Mouse (Mus musculus): ENCODE measurements at regions not wholly inside any gene's neighbourhood (a gene's known extent, or its start where the extent isn't known, plus 50 kb on each side); places are given as distances from the start of the nearest gene placed in this dataset.
A peak's percentile ranks its signal among the peaks of the same experiment; 100 is the strongest.

DNA sequence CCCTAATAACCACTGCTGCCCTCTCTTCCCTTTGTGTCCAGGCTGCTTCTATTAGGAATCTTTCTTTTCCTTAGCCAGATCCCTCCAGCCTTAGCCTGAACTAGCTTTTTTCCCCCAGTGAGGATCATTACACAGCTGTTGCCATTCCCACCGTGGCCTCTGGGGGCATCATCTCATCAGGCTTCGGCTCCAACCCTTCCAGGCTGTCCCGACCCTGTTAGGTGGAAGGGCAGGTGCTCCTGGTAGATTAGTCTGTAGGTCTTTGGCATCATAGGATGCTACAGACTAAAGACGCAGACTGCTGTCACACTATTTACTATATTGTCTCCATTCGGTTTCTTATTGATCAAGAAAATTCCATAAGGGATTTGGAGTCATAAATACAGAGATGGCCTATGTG, 112.7 kb upstream of the Spon1 start:
- H3K4me1 ChIP-seq (ENCODE audit: control insufficient read depth, insufficient read depth, low read length), result no peaks in the 10 kb centered on the region
- H3K4me3 ChIP-seq (replicated peaks; ENCODE audit: extremely low read depth, low read depth, low read length), result no peak overlapping the region
- TF ChIP-seq POLR2A (IDR thresholded peaks at IDR 0.05; ENCODE audit: borderline replicate concordance, extremely low read depth, low read depth, low read length) (no peak), CTCF (IDR thresholded peaks at IDR 0.05; ENCODE audit: insufficient read depth, low read length) (peak; percentile 76)
- DNase-seq, result peak; percentile 48
- 28% methylated on average over 5 of the region's 5 CpGs for WGBS

DNA sequence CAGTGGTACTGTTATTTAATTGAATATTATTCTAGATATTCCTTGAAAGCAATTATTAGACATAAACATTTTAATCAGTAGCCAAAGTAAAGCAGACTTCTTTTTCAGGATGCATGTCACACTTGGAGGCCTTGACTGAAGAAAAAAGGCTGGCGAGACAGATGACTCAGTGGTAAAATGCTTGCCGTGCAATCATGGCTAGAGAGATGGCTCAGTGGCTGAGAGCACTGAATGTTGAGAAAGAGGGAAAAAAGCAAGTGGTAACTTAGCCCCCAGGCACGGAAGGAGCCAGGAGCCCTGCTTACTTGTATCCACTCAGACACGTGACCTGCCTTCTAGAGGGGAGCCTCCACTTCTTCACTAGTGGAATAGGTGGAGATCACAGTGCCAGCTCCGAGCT, 110.5 kb upstream of the Spon1 start:
- no peak overlapping the region for H3K4me3 ChIP-seq (replicated peaks; ENCODE audit: extremely low read depth, low read depth, low read length)
- no peak for DNase-seq
- 73% methylated on average over 5 of the region's 5 CpGs for WGBS
- TF ChIP-seq CTCF (IDR thresholded peaks at IDR 0.05; ENCODE audit: insufficient read depth, low read length) (no peak), POLR2A (IDR thresholded peaks at IDR 0.05; ENCODE audit: borderline replicate concordance, extremely low read depth, low read depth, low read length) (no peak)
- no peaks in the 10 kb centered on the region for H3K4me1 ChIP-seq (ENCODE audit: control insufficient read depth, insufficient read depth, low read length)

DNA sequence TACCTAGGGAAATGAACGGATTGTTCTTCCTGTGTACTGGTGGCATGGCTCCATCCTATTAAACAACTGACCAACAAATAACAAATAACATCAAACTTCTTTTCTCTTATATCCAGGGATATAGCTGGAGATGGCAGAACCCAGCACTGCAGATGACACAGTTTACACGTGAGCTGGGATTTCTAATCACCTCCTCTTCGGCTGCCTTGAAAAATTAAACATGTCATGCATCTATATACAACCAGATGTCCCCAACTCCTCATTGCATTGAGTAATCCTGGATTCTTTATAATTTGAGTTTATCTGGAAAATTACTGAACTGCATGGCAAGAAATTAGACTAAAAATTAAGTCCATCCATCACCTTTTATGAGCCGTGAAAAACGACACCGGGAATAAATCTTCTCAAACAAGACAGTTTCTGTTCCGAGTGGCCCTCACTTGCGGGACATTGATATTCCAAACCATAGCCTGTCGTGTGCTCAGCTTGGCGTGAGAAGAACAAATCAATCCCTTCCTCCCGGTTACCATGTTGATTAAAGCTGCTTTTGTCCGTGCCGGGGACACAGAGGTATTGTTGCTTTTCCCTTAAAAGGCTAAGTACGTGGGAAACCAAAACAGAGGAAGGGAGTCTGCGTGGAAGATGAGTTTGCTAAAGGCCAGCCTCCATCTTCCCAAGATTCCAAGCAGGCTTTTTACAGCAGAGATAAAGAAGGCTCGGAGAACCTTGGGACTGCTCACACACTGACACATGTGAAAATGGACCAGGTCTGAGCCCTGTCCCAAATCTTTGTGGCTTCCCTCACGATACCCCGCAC, 92.8 kb upstream of the Spon1 start:
- 61% methylated on average over 18 of the region's 18 CpGs for WGBS

DNA sequence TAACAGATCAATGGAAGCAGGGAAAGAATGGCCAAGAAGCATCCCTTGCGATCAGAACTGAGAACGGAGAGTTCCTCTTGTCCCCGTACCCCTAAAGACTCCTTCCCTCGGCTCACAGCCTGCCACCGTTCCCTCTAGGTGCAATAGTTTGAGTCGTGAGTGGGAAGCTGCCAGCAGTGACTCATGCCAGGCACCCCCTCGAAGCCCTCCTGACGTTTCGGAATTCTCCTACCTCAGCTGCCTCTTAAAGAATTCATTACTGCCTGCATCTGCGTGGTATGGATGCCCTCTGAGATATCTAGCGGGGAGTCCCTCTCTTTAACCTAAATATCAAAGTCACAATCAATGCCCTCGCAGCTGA, 92.2 kb upstream of the Spon1 start:
- H3K4me1 ChIP-seq (ENCODE audit: control insufficient read depth, insufficient read depth, low read length), result no peaks in the 10 kb centered on the region
- no peak overlapping the region for H3K4me3 ChIP-seq (replicated peaks; ENCODE audit: extremely low read depth, low read depth, low read length)
- no peak for TF ChIP-seq POLR2A (IDR thresholded peaks at IDR 0.05; ENCODE audit: borderline replicate concordance, extremely low read depth, low read depth, low read length)
- WGBS, result 70% methylated on average over 12 of the region's 12 CpGs
- DNase-seq, result no peak

More for the DNA sequence above, 92.8 kb upstream of the Spon1 start:
- no peak for TF ChIP-seq POLR2A (IDR thresholded peaks at IDR 0.05; ENCODE audit: borderline replicate concordance, extremely low read depth, low read depth, low read length)
- no peak for DNase-seq
- no peaks in the 10 kb centered on the region for H3K4me1 ChIP-seq (ENCODE audit: control insufficient read depth, insufficient read depth, low read length)
- H3K4me3 ChIP-seq (replicated peaks; ENCODE audit: extremely low read depth, low read depth, low read length), result no peak overlapping the region

DNA sequence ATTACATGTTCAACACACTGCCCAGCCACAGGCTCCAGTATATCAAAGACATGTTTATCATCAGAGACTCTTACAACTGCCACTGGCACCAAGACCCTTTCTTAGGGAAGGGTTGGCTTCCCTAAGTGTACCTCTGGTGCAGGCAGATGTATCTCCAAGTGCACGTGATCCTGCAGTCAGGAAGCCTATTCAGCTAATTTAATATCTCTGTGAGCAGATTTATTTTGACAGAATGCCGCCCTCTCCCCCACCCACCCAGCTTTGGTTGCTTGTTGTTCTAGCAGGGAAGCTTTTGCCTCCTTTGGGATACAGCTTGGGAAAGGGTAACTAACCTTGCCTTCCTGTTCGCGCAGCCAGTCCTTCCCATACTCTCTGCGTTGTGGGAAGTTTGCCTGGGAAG, 83.5 kb upstream of the Spon1 start:
- 77% methylated on average over 5 of the region's 5 CpGs for WGBS
- no peak for DNase-seq
- H3K4me1 ChIP-seq (ENCODE audit: control insufficient read depth, insufficient read depth, low read length), result no peaks in the 10 kb centered on the region
- no peak overlapping the region for H3K4me3 ChIP-seq (replicated peaks; ENCODE audit: extremely low read depth, low read depth, low read length)
- TF ChIP-seq POLR2A (IDR thresholded peaks at IDR 0.05; ENCODE audit: borderline replicate concordance, extremely low read depth, low read depth, low read length), result no peak

DNA sequence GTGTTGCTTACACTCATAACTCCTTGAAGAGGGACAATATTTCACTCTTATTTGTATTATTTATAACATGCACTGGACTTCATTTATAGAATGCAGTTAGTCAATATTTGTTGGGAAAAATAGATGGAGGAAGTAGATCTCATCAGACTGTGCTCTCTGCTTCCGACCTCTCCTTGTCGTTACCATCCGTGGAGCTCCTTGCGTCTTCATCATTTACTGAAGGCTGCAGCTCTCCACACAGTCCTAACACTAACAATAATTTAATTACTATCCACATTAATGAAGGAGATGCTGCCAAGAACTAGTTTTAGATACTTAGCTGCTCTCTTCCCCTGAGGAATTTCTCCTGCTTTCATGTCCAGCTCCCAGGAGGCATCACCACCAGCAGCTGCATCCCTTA, 80.4 kb upstream of the Spon1 start:
- TF ChIP-seq CTCF (IDR thresholded peaks at IDR 0.05; ENCODE audit: insufficient read depth, low read length), result no peak
- TF ChIP-seq POLR2A (IDR thresholded peaks at IDR 0.05; ENCODE audit: borderline replicate concordance, extremely low read depth, low read depth, low read length), result no peak
- DNase-seq, result no peak
- Histone ChIP-seq H3K4me1 (ENCODE audit: control insufficient read depth, insufficient read depth, low read length) (peaks cover 6% of the 10 kb centered on the region), H3K4me3 (replicated peaks; ENCODE audit: extremely low read depth, low read depth, low read length) (no peak overlapping the region)
- WGBS, result 94% methylated on average over 4 of the region's 4 CpGs

DNA sequence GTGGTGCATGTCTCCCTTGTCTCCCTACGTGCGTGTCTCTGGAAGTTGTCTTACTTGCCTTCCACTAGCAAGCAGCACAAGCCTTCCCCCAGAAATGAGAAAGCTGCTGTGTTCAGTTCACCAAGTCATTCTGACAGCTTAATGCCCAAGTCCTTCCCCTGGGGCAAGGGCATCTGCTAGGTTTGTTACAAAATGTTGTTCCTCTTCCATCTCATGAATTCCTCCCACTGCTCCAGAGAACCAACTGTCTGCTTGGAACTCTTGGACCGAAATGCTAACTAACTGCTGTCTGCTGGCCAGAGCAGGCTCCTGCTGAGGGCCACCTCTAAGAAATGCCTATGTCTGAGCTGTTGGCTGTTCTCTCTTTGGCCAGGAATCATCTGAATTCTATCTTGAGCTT, 79.3 kb upstream of the Spon1 start:
- DNase-seq, result no peak
- no peak for TF ChIP-seq CTCF (IDR thresholded peaks at IDR 0.05; ENCODE audit: insufficient read depth, low read length)
- TF ChIP-seq POLR2A (IDR thresholded peaks at IDR 0.05; ENCODE audit: borderline replicate concordance, extremely low read depth, low read depth, low read length), result no peak
- WGBS, result 75% methylated on average over 3 of the region's 3 CpGs
- Histone ChIP-seq H3K4me1 (ENCODE audit: control insufficient read depth, insufficient read depth, low read length) (peaks cover 6% of the 10 kb centered on the region), H3K4me3 (replicated peaks; ENCODE audit: extremely low read depth, low read depth, low read length) (no peak overlapping the region)

DNA sequence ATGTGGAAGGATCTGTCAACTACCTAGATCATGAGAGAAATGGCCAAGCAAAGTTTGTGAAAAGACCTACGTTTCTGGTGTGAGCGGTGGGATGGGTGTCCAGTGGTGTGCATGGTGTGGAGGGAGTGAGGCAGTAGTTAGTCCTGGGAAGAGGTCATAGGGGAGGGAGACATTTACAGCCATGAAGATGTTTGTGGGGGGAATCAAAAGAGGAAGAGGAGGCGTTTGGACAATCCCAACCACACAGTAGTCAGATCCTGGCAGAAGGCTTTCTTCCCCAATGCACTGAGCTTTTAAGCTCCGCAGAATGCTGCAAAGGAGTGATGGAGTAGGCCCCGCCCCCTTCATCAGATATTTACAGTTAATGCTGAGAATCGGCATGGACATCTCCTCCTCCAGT, 78.2 kb upstream of the Spon1 start:
- DNase-seq, result no peak
- Histone ChIP-seq H3K4me3 (replicated peaks; ENCODE audit: extremely low read depth, low read depth, low read length) (no peak overlapping the region), H3K4me1 (ENCODE audit: control insufficient read depth, insufficient read depth, low read length) (peaks cover 6% of the 10 kb centered on the region)
- TF ChIP-seq CTCF (IDR thresholded peaks at IDR 0.05; ENCODE audit: insufficient read depth, low read length) (no peak), POLR2A (IDR thresholded peaks at IDR 0.05; ENCODE audit: borderline replicate concordance, extremely low read depth, low read depth, low read length) (no peak)
- 72% methylated on average over 6 of the region's 6 CpGs for WGBS

DNA sequence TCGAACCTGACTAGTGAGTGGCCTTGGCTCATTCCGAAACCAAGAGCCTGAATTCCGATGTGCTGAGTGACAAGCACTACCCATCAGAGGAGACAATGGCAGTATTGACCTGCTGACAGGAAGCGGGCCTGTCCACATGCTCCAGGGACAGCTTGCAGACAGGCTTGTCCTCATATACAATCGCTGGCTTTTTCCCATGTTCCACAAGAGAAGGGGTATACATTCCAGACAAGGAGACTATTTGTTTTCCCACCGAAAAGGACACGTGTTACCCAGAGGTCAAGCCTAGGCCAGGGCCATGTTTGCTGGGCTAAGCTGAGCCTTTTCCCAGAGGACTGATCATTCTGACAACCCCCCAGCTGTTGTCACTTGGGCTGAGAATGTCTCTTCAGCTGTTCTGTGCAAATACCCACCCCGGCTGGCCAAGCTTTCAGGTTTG, 77.5 kb upstream of the Spon1 start:
- Histone ChIP-seq H3K4me1 (ENCODE audit: control insufficient read depth, insufficient read depth, low read length) (peaks cover 6% of the 10 kb centered on the region), H3K4me3 (replicated peaks; ENCODE audit: extremely low read depth, low read depth, low read length) (no peak overlapping the region)
- TF ChIP-seq POLR2A (IDR thresholded peaks at IDR 0.05; ENCODE audit: borderline replicate concordance, extremely low read depth, low read depth, low read length) (no peak), CTCF (IDR thresholded peaks at IDR 0.05; ENCODE audit: insufficient read depth, low read length) (no peak)
- WGBS, result 34% methylated on average over 8 of the region's 8 CpGs
- DNase-seq, result no peak

DNA sequence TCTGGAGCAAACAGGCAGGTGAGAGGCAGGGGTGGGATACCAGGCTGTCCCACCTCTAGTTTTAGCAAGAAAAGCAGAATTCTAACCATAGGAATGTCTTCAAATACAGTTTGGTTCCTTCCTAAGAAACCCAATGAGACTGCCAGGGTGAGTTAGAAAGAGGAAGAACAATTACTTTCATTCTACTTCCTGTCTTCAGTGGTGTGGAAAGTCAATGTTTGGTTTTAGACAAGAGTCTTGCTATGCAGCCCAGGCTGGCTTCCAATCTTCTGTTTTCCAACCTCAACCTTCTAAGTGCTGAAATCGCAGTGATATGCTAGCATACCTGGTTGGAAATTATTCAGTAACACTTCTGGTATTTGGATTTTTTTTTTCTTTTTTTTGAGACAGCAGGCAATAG, 77.1 kb upstream of the Spon1 start:
- 64% methylated on average over 1 of the region's 1 CpGs for WGBS
- TF ChIP-seq CTCF (IDR thresholded peaks at IDR 0.05; ENCODE audit: insufficient read depth, low read length), result no peak
- TF ChIP-seq POLR2A (IDR thresholded peaks at IDR 0.05; ENCODE audit: borderline replicate concordance, extremely low read depth, low read depth, low read length), result no peak
- Histone ChIP-seq H3K4me3 (replicated peaks; ENCODE audit: extremely low read depth, low read depth, low read length) (no peak overlapping the region), H3K4me1 (ENCODE audit: control insufficient read depth, insufficient read depth, low read length) (peaks cover 6% of the 10 kb centered on the region)
- no peak for DNase-seq

Data from lung, adult 2 months (tissue).